Mouse (Mus musculus): ENCODE measurements around the gene Spaca4. TPM values are rescaled to one million over a fixed set of nuclear protein-coding genes. Genes with fewer than 3 reads are reported as not detected.

The Spaca4 gene
- total RNA-seq, 4 experiments from 2014 or later = not detected

Other genes with a start within 250 kb of the Spaca4 start
- not detected for gene Tulp2, start 243.9 kb downstream of the Spaca4 start, total RNA-seq (2022)
- 1 to 10 TPM; 3.8 to 8.5 (median 7.6) TPM for gene Gm45808, start 239.0 kb downstream of the Spaca4 start, total RNA-seq (2022)
- gene Dhdh, start 237.0 kb downstream of the Spaca4 start, total RNA-seq (2022) = 10 to 100 TPM; 10.2 to 12.8 (median 11.5) TPM
- 100 to 1,000 TPM; 130 to 149 (median 139) TPM for gene Nucb1, start 215.4 kb downstream of the Spaca4 start, total RNA-seq (2022)
- 10 to 100 TPM; 21.9 to 31.6 (median 28.0) TPM for gene Ppp1r15a, start 199.5 kb downstream of the Spaca4 start, total RNA-seq (2022)
- 1 to 10 TPM; 2.6 to 4.2 (median 3.0) TPM for gene Plekha4, start 199.5 kb downstream of the Spaca4 start, total RNA-seq (2022)
- 1 to 10 TPM in 3 of 4 experiments, under 1 TPM in 1; 0.40 to 2.0 (median 1.1) TPM for gene Hsd17b14, start 170.9 kb downstream of the Spaca4 start, total RNA-seq (2022)
- 100 to 1,000 TPM; 295 to 316 (median 308) TPM for gene Bcat2, start 155.7 kb downstream of the Spaca4 start, total RNA-seq (2022)
- gene Fgf21, start 110.3 kb downstream of the Spaca4 start, total RNA-seq (2022) = not detected
- gene Fut1, start 108.5 kb downstream of the Spaca4 start, total RNA-seq (2022) = not detected
- under 1 TPM; 0.20 to 0.53 (median 0.35) TPM for gene Izumo1, start 104.0 kb downstream of the Spaca4 start, total RNA-seq (2022)
- gene Rasip1, start 98.3 kb downstream of the Spaca4 start, total RNA-seq (2022) = 10 to 100 TPM; 17.8 to 27.2 (median 26.2) TPM
- gene Mamstr, start 85.8 kb downstream of the Spaca4 start, total RNA-seq (2022) = 1 to 10 TPM; 2.0 to 5.9 (median 5.1) TPM
- 1 to 10 TPM in 1 of 4 experiments, under 1 TPM in 3; 0.19 to 1.5 (median 0.58) TPM for gene Fut2, start 59.4 kb downstream of the Spaca4 start, total RNA-seq (2022)
- gene Ntn5, start 41.8 kb downstream of the Spaca4 start, total RNA-seq (2022) = under 1 TPM in 2 of 4 experiments, not detected in 2; 0.22 to 0.25 TPM
- under 1 TPM in 3 of 4 experiments, not detected in 1; 0.16 to 0.25 (median 0.23) TPM for gene Sec1, start 31.4 kb downstream of the Spaca4 start, total RNA-seq (2022)
- gene Car11, start 26.0 kb downstream of the Spaca4 start, total RNA-seq (2022) = 1 to 10 TPM; 5.5 to 8.7 (median 8.1) TPM
- 100 to 1,000 TPM in 3 of 4 experiments, 10 to 100 TPM in 1; 72.2 to 183 (median 152) TPM for gene Dbp, start 20.7 kb downstream of the Spaca4 start, total RNA-seq (2022)
- 100 to 1,000 TPM; 552 to 697 (median 598) TPM for gene Rpl18, start 10.4 kb downstream of the Spaca4 start, total RNA-seq (2022)
- 10 to 100 TPM; 15.3 to 19.3 (median 18.4) TPM for gene Sphk2, start 7.8 kb downstream of the Spaca4 start, total RNA-seq (2022)
- gene Fam83e, start 4.6 kb downstream of the Spaca4 start, total RNA-seq (2022) = under 1 TPM; 0.19 to 0.55 (median 0.44) TPM
- gene Lmtk3, start 57.9 kb upstream of the Spaca4 start, total RNA-seq (2022) = under 1 TPM in 1 of 4 experiments, not detected in 3; 0.22 TPM
- not detected for gene Sult2b1, start 58.9 kb upstream of the Spaca4 start, total RNA-seq (2022)
- gene Cyth2, start 88.8 kb upstream of the Spaca4 start, total RNA-seq (2022) = 10 to 100 TPM; 54.0 to 65.5 (median 62.1) TPM
- 1 to 10 TPM in 3 of 4 experiments, under 1 TPM in 1; 0.87 to 6.1 (median 3.1) TPM for gene Kcnj14, start 99.0 kb upstream of the Spaca4 start, total RNA-seq (2022)
- 10 to 100 TPM; 10.2 to 16.0 (median 13.6) TPM for gene Grwd1, start 105.1 kb upstream of the Spaca4 start, total RNA-seq (2022)
- gene Kdelr1, start 147.0 kb upstream of the Spaca4 start, total RNA-seq (2022) = 100 to 1,000 TPM; 115 to 134 (median 127) TPM
- gene Grin2d, start 152.6 kb upstream of the Spaca4 start, total RNA-seq (2022) = 1 to 10 TPM; 1.1 to 2.2 (median 1.3) TPM
- gene Syngr4, start 170.9 kb upstream of the Spaca4 start, total RNA-seq (2022) = not detected
- 100 to 1,000 TPM; 115 to 143 (median 126) TPM for gene Tmem143, start 171.1 kb upstream of the Spaca4 start, total RNA-seq (2022)
- 10 to 100 TPM; 17.3 to 24.6 (median 22.3) TPM for gene Emp3, start 195.6 kb upstream of the Spaca4 start, total RNA-seq (2022)
- 1 to 10 TPM in 3 of 4 experiments, under 1 TPM in 1; 0.66 to 1.4 (median 1.2) TPM for gene Ccdc114, start 198.3 kb upstream of the Spaca4 start, total RNA-seq (2022)